ENCODE assay signal across 22 mouse cellular contexts in genomic region chr2:146975024-146975423, GRCm38 (mm10).
"Had no signal": no experiment of that assay in that cellular context is flagged by ENCODE, and none has a peak within 500 bp of the region (broad histone marks: within the 10 kb centered on the region; RNA-seq: fewer than 3 reads in every experiment).

No protein-coding gene starts in this region.

- H3K4me2 ChIP-seq: embryonic facial prominence, embryonic 12.5 days; embryonic facial prominence, embryonic 13.5 days; embryonic facial prominence, embryonic 15.5 days; forebrain, embryonic 12.5 days; forebrain, embryonic 13.5 days; forebrain, embryonic 15.5 days had no signal

- H3K36me3 ChIP-seq: embryonic facial prominence, embryonic 10.5 days; embryonic facial prominence, embryonic 12.5 days; embryonic facial prominence, embryonic 15.5 days; forebrain, embryonic 10.5 days; forebrain, embryonic 12.5 days; forebrain, embryonic 15.5 days had no signal

- H3K9me3 ChIP-seq: embryonic facial prominence, embryonic 10.5 days; embryonic facial prominence, embryonic 12.5 days; embryonic facial prominence, embryonic 13.5 days; embryonic facial prominence, embryonic 15.5 days; forebrain, embryonic 10.5 days; forebrain, embryonic 12.5 days; forebrain, embryonic 13.5 days; forebrain, embryonic 15.5 days had no signal

- ATAC-seq: forebrain, embryonic 13.5 days; forebrain, embryonic 14.5 days; forebrain, embryonic 15.5 days; forebrain, postnatal 0 days had no signal

- H3K27ac ChIP-seq: embryonic facial prominence, embryonic 10.5 days; embryonic facial prominence, embryonic 12.5 days; embryonic facial prominence, embryonic 13.5 days; embryonic facial prominence, embryonic 15.5 days; forebrain, embryonic 10.5 days; forebrain, embryonic 12.5 days; forebrain, embryonic 13.5 days; forebrain, embryonic 15.5 days; gastrocnemius, adult 2 months; heart, adult 2 months had no signal

- H3K9ac ChIP-seq: embryonic facial prominence, embryonic 12.5 days; embryonic facial prominence, embryonic 13.5 days; embryonic facial prominence, embryonic 15.5 days; forebrain, embryonic 12.5 days; forebrain, embryonic 13.5 days; forebrain, embryonic 15.5 days; forebrain, postnatal 0 days had no signal

- H3K27me3 ChIP-seq: embryonic facial prominence, embryonic 12.5 days; embryonic facial prominence, embryonic 13.5 days; embryonic facial prominence, embryonic 15.5 days; forebrain, embryonic 13.5 days; forebrain, embryonic 15.5 days had no signal

- H3K4me1 ChIP-seq: embryonic facial prominence, embryonic 10.5 days; embryonic facial prominence, embryonic 12.5 days; embryonic facial prominence, embryonic 13.5 days; embryonic facial prominence, embryonic 15.5 days; forebrain, embryonic 10.5 days; forebrain, embryonic 12.5 days; forebrain, embryonic 13.5 days; forebrain, embryonic 15.5 days had no signal

- DNase-seq: cerebellum, adult 9-10 months; cerebellum, adult 9-11 months; cerebellum, postnatal 25 days; cerebellum, postnatal 36 days; embryo, embryonic 11 days; forebrain, postnatal 0 days; gastrocnemius, adult 2 months; gastrocnemius, postnatal 10 days; gastrocnemius, postnatal 14 days; gastrocnemius, postnatal 25 days; gastrocnemius, postnatal 36 days; heart, adult 2 months had no signal

- H3K4me3 ChIP-seq: embryonic facial prominence, embryonic 10.5 days; embryonic facial prominence, embryonic 12.5 days; embryonic facial prominence, embryonic 13.5 days; embryonic facial prominence, embryonic 15.5 days; erythroblast, embryonic 14.5 days; forebrain, embryonic 10.5 days; forebrain, embryonic 12.5 days; forebrain, embryonic 13.5 days; forebrain, embryonic 15.5 days; gastrocnemius, adult 2 months; heart, adult 2 months had no signal
